Mouse (Mus musculus) forebrain, postnatal 0 days (tissue): ENCODE data around the gene Hoxc11. TPM values are rescaled to one million over a fixed set of nuclear protein-coding genes. Genes with fewer than 3 reads are reported as not detected.

Experiments used
- ATAC-seq: fragments of 200-750 bp; cut with Nextera tagmentation; 2 replicates; pipeline ENCODE4 v1.8.0; 2017; ENCODE audit warnings: mild to moderate bottlenecking, moderate library complexity
- DNase-seq: peaks from one replicate; pipeline ENCODE4 v3.0.0-alpha.2; 2015
- H3K27ac ChIP-seq: fragments of 300-500 bp; sonication (generic); 2 replicates; pipeline ENCODE4 v1.5.1; 2014; ENCODE audit warnings: low read depth, mild to moderate bottlenecking, antibody characterized with exemption, low read length, moderate library complexity, mixed read lengths
- H3K27me3 ChIP-seq: fragments of 300-500 bp; sonication (generic); 2 replicates; pipeline ENCODE4 v1.6.1; 2014; ENCODE audit warnings: mild to moderate bottlenecking, low read length, mixed read lengths; ENCODE audit not compliant: insufficient read depth
- H3K36me3 ChIP-seq: fragments of 300-500 bp; sonication (generic); 2 replicates; pipeline ENCODE4 v1.6.1; 2014; ENCODE audit warnings: mild to moderate bottlenecking, moderate library complexity; ENCODE audit not compliant: insufficient read depth
- H3K4me1 ChIP-seq: fragments of 300-500 bp; sonication (generic); 2 replicates; pipeline ENCODE4 v1.6.1; 2014; ENCODE audit warnings: antibody characterized with exemption; ENCODE audit not compliant: insufficient read depth
- H3K4me2 ChIP-seq: fragments of 300-500 bp; sonication (generic); 2 replicates; pipeline ENCODE4 v1.6.1; 2014; ENCODE audit warnings: low read depth, mild to moderate bottlenecking, moderate library complexity
- H3K4me3 ChIP-seq: fragments of 300-500 bp; sonication (generic); 2 replicates; pipeline ENCODE4 v1.5.1; 2014; ENCODE audit warnings: low read depth, low read length, mixed read lengths
- H3K9ac ChIP-seq: fragments of 300-500 bp; sonication (generic); 2 replicates; pipeline ENCODE4 v1.6.1; 2014; ENCODE audit warnings: mild to moderate bottlenecking
- H3K9me3 ChIP-seq: fragments of 300-500 bp; sonication (generic); 2 replicates; pipeline ENCODE4 v1.6.1; 2016; ENCODE audit warnings: low read length
- CTCF ChIP-seq: sonication (generic); IDR thresholded peaks from 2 replicates; pipeline ENCODE4 v1.5.1; 2016; ENCODE audit warnings: antibody characterized with exemption, control low read depth, low read depth
- WGBS: fragments of 180-500 bp; shearing (Covaris S2); extraction: QIAGEN DNeasy Blood & Tissue Kit; methylation state at CpG from one replicate; pipeline ENCODE4 v1.1.7; 2014; 5-methylcytosine and 5-hydroxymethylcytosine counted together
- microRNA-seq, 2 experiments: library from miRNA; unstranded; fragments of <30 nt; microRNA quantifications; one replicate each; pipeline ENCODE4; 2016
- polyA plus RNA-seq: library from polyadenylated mRNA; unstranded; fragments of >200 nt; fragmentation: Nextera tagmentation; extraction: Ambion mirVana; gene quantifications from 2 replicates; pipeline ENCODE4 v1.2.1, GENCODE M21; 2015
- total RNA-seq: library from RNA; depleted of rRNA; stranded (reverse); fragments of >200 nt; gene quantifications from 2 replicates; pipeline ENCODE4 v1.2.3, GENCODE M21; 2014; rRNA removed

The Hoxc11 gene
- total and polyA plus RNA-seq, 2 experiments from 2014 or later: not detected

DNA sequence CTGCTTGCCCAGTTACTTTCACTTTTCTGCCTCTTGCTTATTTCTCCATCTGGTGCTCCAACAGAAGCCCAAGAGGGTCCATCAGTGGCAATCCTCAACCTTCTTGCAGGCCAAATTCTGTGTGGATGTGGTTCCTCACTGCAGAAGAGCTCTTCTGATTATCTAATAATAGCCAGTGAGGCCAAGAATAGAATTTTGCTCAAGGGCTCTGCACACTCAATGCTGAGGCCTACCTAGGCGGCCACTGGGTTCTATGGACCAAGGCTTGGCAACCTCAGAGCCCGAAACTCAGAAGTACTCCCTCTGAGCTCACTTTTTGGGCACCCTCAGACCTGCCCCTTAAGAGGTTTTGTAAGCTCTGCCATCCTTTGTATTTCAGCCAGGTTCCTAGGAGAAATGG, 47.1 kb downstream of the Hoxc11 start:
- Histone ChIP-seq H3K27ac (no peak overlapping the region), H3K4me3 (no peak overlapping the region), H3K4me2 (no peak overlapping the region), H3K27me3 (peaks cover 99% of the 10 kb centered on the region), H3K9ac (no peak overlapping the region), H3K9me3 (no peaks in the 10 kb centered on the region), H3K4me1 (no peaks in the 10 kb centered on the region), H3K36me3 (no peaks in the 10 kb centered on the region)
- no peak for TF ChIP-seq CTCF
- no peak for ATAC-seq
- 15% methylated on average over 2 of the region's 2 CpGs for WGBS
- DNase-seq: no peak

DNA sequence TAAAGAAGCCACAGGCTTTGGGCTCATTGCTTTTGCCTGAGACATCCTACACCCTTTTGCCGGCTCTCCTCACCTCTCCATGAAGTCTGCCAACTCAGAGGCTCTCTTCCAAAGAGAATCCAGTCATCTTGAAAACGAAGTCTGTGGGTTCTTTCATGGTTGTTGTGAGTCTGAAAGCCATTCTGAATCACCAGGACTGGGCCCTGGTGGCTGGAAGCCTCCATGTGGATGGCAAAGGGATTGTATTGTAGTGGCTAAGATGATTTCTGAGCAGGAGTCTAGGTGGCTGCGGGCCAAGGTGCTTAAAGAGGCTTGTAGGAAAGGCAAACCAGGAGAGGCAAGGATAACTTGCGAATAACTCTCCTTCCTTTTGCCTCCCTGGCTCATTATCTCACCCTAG, 47.9 kb downstream of the Hoxc11 start:
- no peak for TF ChIP-seq CTCF
- H3K4me1 ChIP-seq: no peaks in the 10 kb centered on the region
- H3K9me3 ChIP-seq: no peaks in the 10 kb centered on the region
- no peak overlapping the region for H3K9ac ChIP-seq
- no peaks in the 10 kb centered on the region for H3K36me3 ChIP-seq
- ATAC-seq (no peak), DNase-seq (no peak)
- WGBS: 6% methylated on average over 4 of the region's 4 CpGs
- peaks cover 99% of the 10 kb centered on the region for H3K27me3 ChIP-seq
- H3K27ac ChIP-seq: no peak overlapping the region
- H3K4me2 ChIP-seq: no peak overlapping the region
- H3K4me3 ChIP-seq: no peak overlapping the region

DNA sequence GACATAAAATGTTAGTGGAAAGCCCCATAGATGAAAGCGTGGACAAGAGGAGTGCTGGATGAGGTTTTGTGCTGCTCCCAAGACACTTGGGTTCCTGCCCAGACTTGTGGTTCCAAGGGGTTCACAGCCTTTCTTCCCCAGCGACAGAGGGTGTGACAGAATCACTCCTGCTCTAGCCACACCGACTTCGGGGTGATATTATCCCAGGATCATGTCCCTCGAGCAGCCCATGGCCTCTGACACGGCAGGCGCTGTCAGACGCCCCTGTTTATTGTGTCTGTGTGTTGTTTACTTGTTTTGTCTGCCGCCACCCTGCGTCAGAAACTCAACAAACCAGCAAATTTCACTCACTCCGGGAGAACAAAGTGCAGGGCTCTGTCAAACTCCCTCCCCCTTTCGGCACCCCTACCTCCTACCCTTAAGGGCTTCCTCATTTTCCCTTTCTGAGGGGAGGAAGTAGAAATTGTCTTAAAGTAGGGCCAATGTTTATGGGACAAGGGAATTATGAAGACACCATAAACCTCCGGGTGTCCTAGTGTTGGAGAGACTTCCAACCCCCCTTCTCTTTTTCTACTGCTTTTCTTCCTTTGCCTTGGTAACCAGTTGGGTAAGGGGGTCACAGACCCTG, 48.7 kb downstream of the Hoxc11 start:
- Histone ChIP-seq H3K27ac (no peak overlapping the region), H3K36me3 (no peaks in the 10 kb centered on the region), H3K4me1 (no peaks in the 10 kb centered on the region), H3K9me3 (no peaks in the 10 kb centered on the region), H3K4me3 (no peak overlapping the region), H3K4me2 (no peak overlapping the region), H3K9ac (no peak overlapping the region), H3K27me3 (peaks cover 99% of the 10 kb centered on the region)
- no peak for ATAC-seq
- no peak for DNase-seq
- TF ChIP-seq CTCF: no peak
- under 1% methylated on average over 13 of the region's 13 CpGs for WGBS

DNA sequence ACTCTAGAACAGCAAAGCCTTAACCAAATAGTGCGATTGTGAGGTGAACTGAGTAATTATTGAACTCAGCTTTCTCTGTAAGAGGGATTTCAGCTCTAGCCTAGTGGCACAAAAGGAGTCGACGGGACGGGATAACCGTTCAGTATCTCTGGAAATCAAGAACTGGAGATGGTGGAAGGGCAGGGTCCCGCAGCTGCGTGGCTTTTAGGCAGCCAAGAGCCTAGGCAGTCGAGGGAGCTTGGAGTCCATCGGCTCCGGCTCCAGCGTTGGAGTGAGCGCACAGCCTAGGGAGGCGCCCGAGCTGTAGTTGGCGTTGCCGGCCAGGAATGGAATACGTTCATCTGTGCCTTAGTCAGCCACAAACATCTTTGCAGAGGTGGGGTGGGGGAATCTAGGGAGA, 51.1 kb downstream of the Hoxc11 start:
- Histone ChIP-seq H3K36me3 (no peaks in the 10 kb centered on the region), H3K27me3 (peaks cover 99% of the 10 kb centered on the region), H3K4me2 (no peak overlapping the region), H3K27ac (no peak overlapping the region), H3K4me3 (no peak overlapping the region), H3K4me1 (no peaks in the 10 kb centered on the region), H3K9me3 (0 out of 2 replicates have a peak, but pooled peaks cover 3% of the 10 kb centered on the region), H3K9ac (no peak overlapping the region)
- under 1% methylated on average over 17 of the region's 17 CpGs for WGBS
- no peak for TF ChIP-seq CTCF
- no peak for ATAC-seq
- no peak for DNase-seq

DNA sequence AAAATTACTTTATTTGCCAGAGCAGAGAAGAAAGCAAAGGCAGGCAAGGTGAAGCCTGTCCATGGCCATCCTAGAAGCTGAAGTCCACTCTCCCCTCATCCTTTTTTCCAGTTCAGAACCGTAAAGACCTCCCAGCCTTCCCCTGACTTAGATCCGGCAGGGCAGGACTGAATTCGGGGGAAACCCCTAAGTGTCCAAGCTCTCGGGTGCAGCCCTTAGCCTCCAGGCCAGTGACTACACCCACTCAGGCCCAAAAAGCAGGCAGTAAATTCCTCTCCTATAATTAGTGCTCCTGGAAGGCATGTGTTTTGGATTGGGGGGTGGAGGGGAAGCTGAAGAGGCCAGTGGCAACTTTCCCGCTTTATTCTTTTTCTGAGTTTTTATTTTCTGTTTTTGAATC, 51.6 kb downstream of the Hoxc11 start:
- Histone ChIP-seq H3K27ac (no peak overlapping the region), H3K4me2 (no peak overlapping the region), H3K9ac (no peak overlapping the region), H3K27me3 (peaks cover 99% of the 10 kb centered on the region), H3K4me3 (no peak overlapping the region), H3K36me3 (no peaks in the 10 kb centered on the region), H3K4me1 (no peaks in the 10 kb centered on the region), H3K9me3 (0 out of 2 replicates have a peak, but pooled peaks cover 3% of the 10 kb centered on the region)
- WGBS: 2% methylated on average over 5 of the region's 5 CpGs
- DNase-seq: no peak
- TF ChIP-seq CTCF: no peak
- no peak for ATAC-seq

DNA sequence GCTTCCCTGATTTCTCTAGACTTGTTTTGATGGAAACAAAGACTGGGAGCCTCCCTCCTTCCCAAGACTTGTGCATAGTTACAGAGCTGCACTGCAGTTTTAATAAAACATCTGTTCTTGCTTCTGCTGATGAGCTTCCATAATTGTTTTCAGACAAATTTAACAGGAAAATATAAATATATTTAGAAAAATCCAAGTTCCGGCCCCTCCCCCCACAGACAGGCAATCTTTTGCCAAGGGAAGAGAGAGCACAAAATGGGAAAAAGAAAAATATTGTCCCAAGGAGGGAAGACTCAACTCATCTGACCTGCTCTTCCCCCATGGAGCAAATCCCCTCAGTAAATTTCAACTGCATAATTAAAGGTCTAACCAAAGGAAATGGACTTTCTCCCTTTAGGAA, 52.1 kb downstream of the Hoxc11 start:
- DNase-seq (no peak), ATAC-seq (no peak)
- no peak overlapping the region for H3K9ac ChIP-seq
- TF ChIP-seq CTCF: no peak
- H3K27ac ChIP-seq: no peak overlapping the region
- H3K27me3 ChIP-seq: peaks cover 98% of the 10 kb centered on the region
- no peak overlapping the region for H3K4me3 ChIP-seq
- no peak overlapping the region for H3K4me2 ChIP-seq
- H3K4me1 ChIP-seq: no peaks in the 10 kb centered on the region
- 17% methylated on average over 1 of the region's 1 CpGs for WGBS
- H3K36me3 ChIP-seq: no peaks in the 10 kb centered on the region
- H3K9me3 ChIP-seq: 0 out of 2 replicates have a peak, but pooled peaks cover 3% of the 10 kb centered on the region

Small RNAs within 50 kb of the gene (microRNA-seq; reads per million reads assigned to microRNA genes)
- gene Mir196a-2: 0 to 1.7 reads per million in 2 experiments

Other genes starting within 250 kb of the Hoxc11 start
- gene Calcoco1, start 232.2 kb upstream of the Hoxc11 start, total RNA-seq: 42.6 and 47.1 TPM in 2 replicates
- 33.5 and 36.9 TPM in 2 replicates for gene Calcoco1, start 232.2 kb upstream of the Hoxc11 start, polyA plus RNA-seq
- gene Hoxc13, start 33.3 kb upstream of the Hoxc11 start, total RNA-seq: not detected in 2 replicates
- not detected in 2 replicates for gene Hoxc13, start 33.3 kb upstream of the Hoxc11 start, polyA plus RNA-seq
- gene Hoxc12, start 17.7 kb upstream of the Hoxc11 start, total RNA-seq: not detected in 2 replicates
- gene Hoxc12, start 17.7 kb upstream of the Hoxc11 start, polyA plus RNA-seq: not detected in 2 replicates
- not detected in 2 replicates for gene Hoxc10, start 12.4 kb downstream of the Hoxc11 start, total RNA-seq
- not detected in 2 replicates for gene Hoxc10, start 12.4 kb downstream of the Hoxc11 start, polyA plus RNA-seq
- gene Hoxc5, start 13.0 kb downstream of the Hoxc11 start, total RNA-seq: not detected in 2 replicates
- not detected in 2 replicates for gene Hoxc5, start 13.0 kb downstream of the Hoxc11 start, polyA plus RNA-seq
- gene Hoxc9, start 22.0 kb downstream of the Hoxc11 start, total RNA-seq: not detected in 2 replicates
- gene Hoxc9, start 22.0 kb downstream of the Hoxc11 start, polyA plus RNA-seq: not detected in 2 replicates
- gene Hoxc8, start 36.2 kb downstream of the Hoxc11 start, total RNA-seq: not detected in 2 replicates
- gene Hoxc8, start 36.2 kb downstream of the Hoxc11 start, polyA plus RNA-seq: not detected in 2 replicates
- not detected in 2 replicates for gene Hoxc6, start 43.8 kb downstream of the Hoxc11 start, total RNA-seq
- not detected in 2 replicates for gene Hoxc6, start 43.8 kb downstream of the Hoxc11 start, polyA plus RNA-seq
- gene Hoxc4, start 64.5 kb downstream of the Hoxc11 start, total RNA-seq: not detected in 2 replicates
- gene Hoxc4, start 64.5 kb downstream of the Hoxc11 start, polyA plus RNA-seq: not detected in 2 replicates
- gene Smug1, start 212.7 kb downstream of the Hoxc11 start, total RNA-seq: 34.0 and 34.4 TPM in 2 replicates
- gene Smug1, start 212.7 kb downstream of the Hoxc11 start, polyA plus RNA-seq: 14.6 and 18.5 TPM in 2 replicates